ENCODE assay signal across 8 mouse cellular contexts in the genomic region with DNA sequence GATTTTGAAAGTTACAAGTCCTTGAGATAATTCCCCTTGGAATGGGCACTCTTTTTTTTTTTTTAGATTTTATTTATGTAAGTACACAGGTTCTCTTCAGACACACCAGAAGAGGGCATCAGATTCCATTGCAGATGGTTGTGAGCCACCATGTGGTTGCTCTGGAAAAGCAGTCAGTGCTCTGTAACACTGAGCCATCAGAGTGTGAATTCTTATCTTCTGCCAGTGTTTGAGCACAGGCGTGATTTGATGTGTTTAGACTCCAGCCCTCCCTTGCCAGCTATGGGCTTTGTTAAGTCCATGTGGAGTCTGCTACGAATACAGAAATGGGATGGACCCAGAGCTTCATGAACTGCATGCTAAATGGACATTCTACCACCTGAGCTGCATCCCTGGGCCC. TPM values are rescaled to one million over a fixed set of nuclear protein-coding genes. Genes with fewer than 3 reads are reported as not detected.
DNase-seq lines count a peak whose midpoint lies in the region; ATAC-seq and TF ChIP-seq lines count a peak whose summit lies in the region.

No protein-coding gene starts in this region.

- no peak overlapping the region for H3K27ac ChIP-seq in embryonic facial prominence, embryonic 12.5 days
- no peak overlapping the region for H3K27ac ChIP-seq in hindbrain, postnatal 0 days
- H3K27ac ChIP-seq in thymus, adult 2 months (ENCODE audit: control insufficient read depth, insufficient read depth, low read length): no peak overlapping the region

- peaks cover 44% of the 10 kb centered on the region for H3K36me3 ChIP-seq in C2C12 (ENCODE audit: control insufficient read depth, insufficient read depth)
- H3K36me3 ChIP-seq in embryonic facial prominence, embryonic 12.5 days: 0 out of 2 replicates have a peak, but pooled peaks cover 7% of the 10 kb centered on the region
- no peaks in the 10 kb centered on the region for H3K36me3 ChIP-seq in hindbrain, postnatal 0 days (ENCODE audit: insufficient read depth, low read length)
- no peaks in the 10 kb centered on the region for H3K36me3 ChIP-seq in thymus, adult 2 months (ENCODE audit: control insufficient read depth, insufficient read depth, low read length)

- 0 out of 2 replicates have a peak overlapping the region, but pooled peaks have one; percentile 82 for H3K9ac ChIP-seq in embryonic facial prominence, embryonic 12.5 days
- H3K9ac ChIP-seq in hindbrain, postnatal 0 days (replicated peaks; ENCODE audit: low read length): peak overlapping the region; percentile 93; the same call in 1 of the 2 replicates

- peak; percentile 16 for TF ChIP-seq CTCF in C2C12 (IDR thresholded peaks at IDR 0.05; ENCODE audit: control insufficient read depth, insufficient read depth, insufficient read length)
- TF ChIP-seq CTCF in hindbrain, postnatal 0 days (IDR thresholded peaks at IDR 0.05; ENCODE audit: low read depth): peak; percentile 57
- TF ChIP-seq CTCF in thymus, adult 2 months (IDR thresholded peaks at IDR 0.05; ENCODE audit: borderline replicate concordance, control insufficient read depth, extremely low read depth, insufficient read depth, low read length, poor library complexity): no peak

- peaks cover 68% of the 10 kb centered on the region for H3K79me3 ChIP-seq in C2C12 (ENCODE audit: low read depth)

- ATAC-seq in embryonic facial prominence, embryonic 12.5 days (ENCODE audit: insufficient number of reproducible peaks, insufficient read depth, low FRiP score, low TSS enrichment): no peak
- no peak for ATAC-seq in hindbrain, postnatal 0 days
- ATAC-seq in megakaryocyte-erythroid progenitor cell, adult 5-6 weeks (replicated peaks; ENCODE audit: low FRiP score, low TSS enrichment, poor library complexity, severe bottlenecking): no peak

- peaks cover 41% of the 10 kb centered on the region for H3K4me1 ChIP-seq in embryonic facial prominence, embryonic 12.5 days
- H3K4me1 ChIP-seq in hindbrain, postnatal 0 days (ENCODE audit: insufficient read depth, low read length): peaks cover 23% of the 10 kb centered on the region
- H3K4me1 ChIP-seq in thymus, adult 2 months (replicated peaks; ENCODE audit: control insufficient read depth, insufficient read depth, low read length): peaks cover 24% of the 10 kb centered on the region

- H3K27me3 ChIP-seq in C2C12 (ENCODE audit: control insufficient read depth, insufficient read depth, insufficient read length): no peaks in the 10 kb centered on the region
- H3K27me3 ChIP-seq in embryonic facial prominence, embryonic 12.5 days: no peaks in the 10 kb centered on the region
- no peaks in the 10 kb centered on the region for H3K27me3 ChIP-seq in hindbrain, postnatal 0 days (ENCODE audit: insufficient read depth, low read length)
- H3K27me3 ChIP-seq in thymus, adult 2 months (ENCODE audit: control insufficient read depth, insufficient read depth, low read length): no peaks in the 10 kb centered on the region

- peak overlapping the region; percentile 47 for H3ac ChIP-seq in C2C12 (ENCODE audit: control insufficient read depth, insufficient read length, low read depth)

- TF ChIP-seq POLR2A in thymus, adult 2 months (IDR thresholded peaks at IDR 0.05; ENCODE audit: control insufficient read depth, extremely low read depth, insufficient read depth, low read length, poor library complexity): no peak

- peak overlapping the region; percentile 65 for H3K4me3 ChIP-seq in C2C12 (ENCODE audit: insufficient read depth, poor library complexity, severe bottlenecking)
- peak overlapping the region; percentile 72 for H3K4me3 ChIP-seq in embryonic facial prominence, embryonic 12.5 days
- peak overlapping the region; percentile 85 for H3K4me3 ChIP-seq in hindbrain, postnatal 0 days (ENCODE audit: low read length)
- H3K4me3 ChIP-seq in thymus, adult 2 months (ENCODE audit: control insufficient read depth, insufficient read depth, low read length): no peak overlapping the region

- H3K79me2 ChIP-seq in C2C12 (ENCODE audit: control insufficient read depth, insufficient read depth): peaks cover 87% of the 10 kb centered on the region

- peak; percentile 6 to 10 for DNase-seq in gastrocnemius, postnatal 4 days (ENCODE audit: low spot score in 2 of 2)
- DNase-seq in gastrocnemius, postnatal 25 days: no peak
- DNase-seq in hindbrain, postnatal 0 days (ENCODE audit: low spot score): peak; percentile 31
- DNase-seq in lung, postnatal 36 days: peak; percentile 51
- no peak for DNase-seq in thymus, adult 2 months

- no peaks in the 10 kb centered on the region for H3K9me3 ChIP-seq in embryonic facial prominence, embryonic 12.5 days
- no peaks in the 10 kb centered on the region for H3K9me3 ChIP-seq in hindbrain, postnatal 0 days (ENCODE audit: low read length)

- H3K4me2 ChIP-seq in embryonic facial prominence, embryonic 12.5 days (replicated peaks): peak overlapping the region; percentile 90
- H3K4me2 ChIP-seq in hindbrain, postnatal 0 days (ENCODE audit: low read depth, low read length): peak overlapping the region; percentile 87

- WGBS in embryonic facial prominence, embryonic 12.5 days: 51% methylated on average over 2 of the region's 2 CpGs
- WGBS in hindbrain, postnatal 0 days: 13% methylated on average over 2 of the region's 2 CpGs
- WGBS in thymus, adult 2 months: 53% methylated on average over 2 of the region's 2 CpGs

TF ChIP-seq in C2C12, 6 proteins besides CTCF, POLR2A, EP300 and RAD21:
- no peak for TF ChIP-seq MYOD1 (IDR thresholded peaks at IDR 0.05; ENCODE audit: control insufficient read depth, insufficient read length, low read depth)
- no peak for TF ChIP-seq USF1 (IDR thresholded peaks at IDR 0.05; ENCODE audit: low read depth)
- no peak for TF ChIP-seq MYOG (IDR thresholded peaks at IDR 0.05; ENCODE audit: control insufficient read depth, extremely low read depth, insufficient read length)
- TF ChIP-seq FOSL1 (IDR thresholded peaks at IDR 0.05; ENCODE audit: insufficient read depth, low read length, poor library complexity, severe bottlenecking): no peak
- TF ChIP-seq CEBPB (IDR thresholded peaks at IDR 0.05; ENCODE audit: low read depth): no peak
- no peak for TF ChIP-seq MAX (IDR thresholded peaks at IDR 0.05)

RNA-seq across cellular contexts. Expression of a gene that starts 1.7 kb away (rescaled TPM):
- total RNA-seq in gastrocnemius, postnatal 4 days (2021): 10 to 100 TPM; 55.6 to 62.2 TPM
- total RNA-seq in gastrocnemius, postnatal 25 days (2021): 10 to 100 TPM; 57.2 to 70.6 TPM
- polyA plus RNA-seq in C2C12 (2012; fragmentation: generic; extraction: Trizol): 290 TPM
- polyA plus RNA-seq in embryonic facial prominence, embryonic 12.5 days (2016; fragmentation: Nextera tagmentation; extraction: Ambion mirVana): 5.3 and 5.8 TPM in 2 replicates
- total RNA-seq in hindbrain, postnatal 0 days (2014; rRNA removed): 10.1 and 15.8 TPM in 2 replicates
- polyA plus RNA-seq in hindbrain, postnatal 0 days (2015; fragmentation: Nextera tagmentation; extraction: Ambion mirVana): 4.1 and 4.4 TPM in 2 replicates
- total RNA-seq in megakaryocyte-erythroid progenitor cell, adult 5-6 weeks (2014; fragmentation: Nextera tagmentation): 3.5 and 6.8 TPM in 2 replicates
- total RNA-seq in megakaryocyte-erythroid progenitor cell, adult 5-6 weeks (2017): 1.3 and 2.8 TPM in 2 replicates
- polyA plus RNA-seq in thymus, adult 2 months (2012; rRNA removed): 76.5 and 102 TPM in 2 replicates

RNA-seq across cellular contexts. Expression of a gene that starts 2.0 kb away (rescaled TPM):
- 1 to 10 TPM; 1.6 to 1.8 TPM for total RNA-seq in gastrocnemius, postnatal 4 days (2021)
- total RNA-seq in gastrocnemius, postnatal 25 days (2021): 1 to 10 TPM; 1.8 to 3.1 TPM
- 0.63 TPM for polyA plus RNA-seq in C2C12 (2012; fragmentation: generic; extraction: Trizol)
- 1.2 and 2.5 TPM in 2 replicates for polyA plus RNA-seq in embryonic facial prominence, embryonic 12.5 days (2016; fragmentation: Nextera tagmentation; extraction: Ambion mirVana)
- total RNA-seq in hindbrain, postnatal 0 days (2014; rRNA removed): 0.47 and 0.68 TPM in 2 replicates
- 0.52 and 0.58 TPM in 2 replicates for polyA plus RNA-seq in hindbrain, postnatal 0 days (2015; fragmentation: Nextera tagmentation; extraction: Ambion mirVana)
- 2.5 and 6.5 TPM in 2 replicates for total RNA-seq in megakaryocyte-erythroid progenitor cell, adult 5-6 weeks (2014; fragmentation: Nextera tagmentation)
- 0.76 and 1.7 TPM in 2 replicates for total RNA-seq in megakaryocyte-erythroid progenitor cell, adult 5-6 weeks (2017)
- polyA plus RNA-seq in thymus, adult 2 months (2012; rRNA removed): 71.7 and 74.4 TPM in 2 replicates

RNA-seq across cellular contexts. Expression of a gene that starts 2.3 kb away (rescaled TPM):
- total RNA-seq in gastrocnemius, postnatal 4 days (2021): 10 to 100 TPM; 49.4 to 53.1 TPM
- 10 to 100 TPM; 18.4 to 22.2 TPM for total RNA-seq in gastrocnemius, postnatal 25 days (2021)
- 102 TPM for polyA plus RNA-seq in C2C12 (2012; fragmentation: generic; extraction: Trizol)
- polyA plus RNA-seq in embryonic facial prominence, embryonic 12.5 days (2016; fragmentation: Nextera tagmentation; extraction: Ambion mirVana): 102 and 104 TPM in 2 replicates
- total RNA-seq in hindbrain, postnatal 0 days (2014; rRNA removed): 67.0 and 69.0 TPM in 2 replicates
- polyA plus RNA-seq in hindbrain, postnatal 0 days (2015; fragmentation: Nextera tagmentation; extraction: Ambion mirVana): 42.9 and 46.4 TPM in 2 replicates
- 103 and 109 TPM in 2 replicates for total RNA-seq in megakaryocyte-erythroid progenitor cell, adult 5-6 weeks (2014; fragmentation: Nextera tagmentation)
- total RNA-seq in megakaryocyte-erythroid progenitor cell, adult 5-6 weeks (2017): 167 and 183 TPM in 2 replicates
- 189 and 223 TPM in 2 replicates for polyA plus RNA-seq in thymus, adult 2 months (2012; rRNA removed)

RNA-seq across cellular contexts. Expression of a gene that starts 30.6 kb away (rescaled TPM):
- total RNA-seq in gastrocnemius, postnatal 4 days (2021): 100 to 1,000 TPM in 1 of 2 experiments, 10 to 100 TPM in 1; 92.4 to 103 TPM
- total RNA-seq in gastrocnemius, postnatal 25 days (2021): 100 to 1,000 TPM; 103 to 113 TPM
- polyA plus RNA-seq in C2C12 (2012; fragmentation: generic; extraction: Trizol): 208 TPM
- 116 and 120 TPM in 2 replicates for polyA plus RNA-seq in embryonic facial prominence, embryonic 12.5 days (2016; fragmentation: Nextera tagmentation; extraction: Ambion mirVana)
- 136 and 156 TPM in 2 replicates for total RNA-seq in hindbrain, postnatal 0 days (2014; rRNA removed)
- polyA plus RNA-seq in hindbrain, postnatal 0 days (2015; fragmentation: Nextera tagmentation; extraction: Ambion mirVana): 94.3 and 95.4 TPM in 2 replicates
- 21.1 and 23.7 TPM in 2 replicates for total RNA-seq in megakaryocyte-erythroid progenitor cell, adult 5-6 weeks (2014; fragmentation: Nextera tagmentation)
- total RNA-seq in megakaryocyte-erythroid progenitor cell, adult 5-6 weeks (2017): 19.2 and 24.5 TPM in 2 replicates
- polyA plus RNA-seq in thymus, adult 2 months (2012; rRNA removed): 91.4 and 120 TPM in 2 replicates

RNA-seq across cellular contexts. Expression of a gene that starts 30.7 kb away (rescaled TPM):
- 10 to 100 TPM; 56.5 to 63.4 TPM for total RNA-seq in gastrocnemius, postnatal 4 days (2021)
- 10 to 100 TPM; 38.6 to 41.2 TPM for total RNA-seq in gastrocnemius, postnatal 25 days (2021)
- polyA plus RNA-seq in C2C12 (2012; fragmentation: generic; extraction: Trizol): 38.4 TPM
- polyA plus RNA-seq in embryonic facial prominence, embryonic 12.5 days (2016; fragmentation: Nextera tagmentation; extraction: Ambion mirVana): 94.3 and 105 TPM in 2 replicates
- total RNA-seq in hindbrain, postnatal 0 days (2014; rRNA removed): 53.7 and 98.5 TPM in 2 replicates
- polyA plus RNA-seq in hindbrain, postnatal 0 days (2015; fragmentation: Nextera tagmentation; extraction: Ambion mirVana): 103 and 106 TPM in 2 replicates
- total RNA-seq in megakaryocyte-erythroid progenitor cell, adult 5-6 weeks (2014; fragmentation: Nextera tagmentation): 26.7 and 61.9 TPM in 2 replicates
- total RNA-seq in megakaryocyte-erythroid progenitor cell, adult 5-6 weeks (2017): 13.7 and 49.6 TPM in 2 replicates
- 138 and 151 TPM in 2 replicates for polyA plus RNA-seq in thymus, adult 2 months (2012; rRNA removed)

Comparison
In these comparisons a context has a peak if more than half of its experiments do, and no peak if none do; other contexts are left out.
1. DNase-seq: peak in gastrocnemius, postnatal 4 days (2 of 2), hindbrain, postnatal 0 days (single experiment) and lung, postnatal 36 days (single experiment); none in gastrocnemius, postnatal 25 days (single experiment) and thymus, adult 2 months (single experiment).